Mouse (Mus musculus) left cerebral cortex, postnatal 14 days (tissue): ENCODE measurements around the gene Gm45618. TPM values are rescaled to one million over a fixed set of nuclear protein-coding genes. Genes with fewer than 3 reads are reported as not detected.

Experiments
- DNase-seq, 2 experiments: peaks; one replicate each; pipeline ENCODE4 v3.0.0; 2021 to 2022; ENCODE audit warnings: low spot score in 2 of 2, mixed read lengths in 1 of 2
- intact Hi-C: fragments of 180-260 bp; cut with DNase I; formaldehyde crosslinking; loops from one replicate; pipeline ENCODE4 v1.15.1; 2025
- total RNA-seq, 2 experiments: library from RNA; stranded (reverse); gene quantifications; 2 replicates each; pipeline ENCODE4 v1.2.3; 2021

Gene Gm45618
- total RNA-seq, 2 experiments from 2014 or later: not detected

DNA sequence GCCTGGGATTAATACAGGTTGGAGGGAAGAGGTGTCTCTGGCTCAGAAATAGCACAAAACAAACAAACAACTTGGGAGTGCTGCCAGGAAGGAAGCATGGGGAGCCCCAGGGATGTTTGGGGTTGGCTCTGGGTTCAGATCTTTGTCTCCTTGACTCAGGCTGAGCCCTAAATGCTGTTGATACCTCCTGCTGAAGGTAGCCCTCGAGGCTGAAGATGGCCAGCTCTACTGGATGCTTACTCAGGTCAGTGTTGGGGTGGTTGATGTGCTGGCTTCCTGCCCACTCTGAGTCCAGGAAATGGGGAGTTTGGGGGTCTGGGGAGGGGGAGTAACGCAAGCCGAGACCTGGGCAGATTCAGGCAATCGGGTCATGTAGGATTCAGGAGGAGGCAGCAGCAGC, 23.8 kb downstream of the Gm45618 start:
- intact Hi-C loops: loop anchor here (2.0 kb wide), 2 partner anchors 22 to 80 kb away; no protein-coding TSS in a partner anchor
- DNase-seq: no peak

- peak; percentile 95 for DNase-seq
- intact Hi-C loops: no loop called here
These were observed 25.2 kb downstream of the Gm45618 start, which contains the start of gene Dusp8 for GRCm38 (mm10) chr7:142095183-142095931. Gene Dusp8 (minus strand): TSS chr7:142095843.

GRCm38 (mm10) chr7:142094301-142095143, 26.0 kb downstream of the Gm45618 start:
- DNase-seq: peak; percentile 67 to 75
- intact Hi-C loops: no loop called here

GRCm38 (mm10) chr7:142093696-142094240, 26.8 kb downstream of the Gm45618 start:
- intact Hi-C loops: no loop called here
- no peak for DNase-seq

- intact Hi-C loops: no loop called here
- no peak for DNase-seq
These were observed 27.5 kb downstream of the Gm45618 start for GRCm38 (mm10) chr7:142092991-142093390.

DNA sequence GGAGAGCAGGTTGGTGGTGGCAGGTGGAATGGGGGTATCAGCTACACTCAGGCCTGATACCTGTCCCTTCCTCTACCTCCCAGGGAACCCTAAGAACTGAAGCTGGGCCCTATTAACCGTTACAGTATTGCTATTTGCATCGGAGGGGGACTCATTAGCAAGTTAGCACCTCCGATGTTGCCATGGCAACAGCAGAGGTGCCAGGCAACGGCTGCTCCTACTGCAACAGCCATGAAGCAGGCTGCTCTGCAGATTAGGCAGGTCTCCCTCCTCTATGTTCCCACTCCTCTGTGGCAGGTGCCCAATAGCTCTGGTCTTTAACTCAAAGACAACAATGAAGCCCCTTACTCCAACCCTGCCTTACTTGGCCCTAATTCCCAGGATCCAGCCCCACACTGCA, 28.7 kb downstream of the Gm45618 start:
- intact Hi-C loops: no loop called here
- DNase-seq: peak; percentile 79 to 90

GRCm38 (mm10) chr7:142089648-142090447, 30.7 kb downstream of the Gm45618 start:
- intact Hi-C loops: no loop called here
- DNase-seq: no peak

- peak; percentile 47 to 62 for DNase-seq
These were observed 31.6 kb downstream of the Gm45618 start for GRCm38 (mm10) chr7:142088886-142089285.

GRCm38 (mm10) chr7:142087069-142087652, 33.4 kb downstream of the Gm45618 start:
- intact Hi-C loops: no loop called here
- no peak for DNase-seq

More at GRCm38 (mm10) chr7:142088886-142089285, 31.6 kb downstream of the Gm45618 start:
- intact Hi-C loops: no loop called here

GRCm38 (mm10) chr7:142086159-142086905, 34.2 kb downstream of the Gm45618 start:
- intact Hi-C loops: no loop called here
- DNase-seq: no peak

GRCm38 (mm10) chr7:142084820-142085219, 35.7 kb downstream of the Gm45618 start:
- intact Hi-C loops: no loop called here

DNA sequence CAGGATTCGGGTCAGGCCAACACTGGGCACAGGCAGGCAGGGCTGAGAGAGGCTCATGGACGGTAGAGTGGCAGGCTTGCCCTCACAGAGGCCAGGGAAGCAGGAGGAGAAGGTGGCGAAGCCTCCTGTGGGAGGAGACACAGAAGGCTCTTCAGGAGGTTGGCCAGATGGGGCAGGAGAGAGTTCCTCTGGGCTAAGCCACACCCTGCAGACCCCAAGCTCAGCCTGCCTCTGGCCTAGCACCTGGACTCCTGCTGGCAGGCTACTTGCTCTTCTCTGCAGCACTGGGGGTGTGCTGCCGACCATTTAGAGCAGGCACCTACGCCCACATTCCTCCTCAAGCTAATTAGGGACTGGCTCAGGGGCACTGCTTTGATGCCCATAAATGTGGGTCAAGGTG, 36.1 kb downstream of the Gm45618 start:
- DNase-seq: peak in 1 of 2 experiments; percentile 6
- intact Hi-C loops: no loop called here

More at GRCm38 (mm10) chr7:142084820-142085219, 35.7 kb downstream of the Gm45618 start:
- peak; percentile 47 to 49 for DNase-seq

- intact Hi-C loops: no loop called here
- DNase-seq: peak in 1 of 2 experiments; percentile 50
These were observed 36.8 kb downstream of the Gm45618 start for GRCm38 (mm10) chr7:142083588-142084317.

DNA sequence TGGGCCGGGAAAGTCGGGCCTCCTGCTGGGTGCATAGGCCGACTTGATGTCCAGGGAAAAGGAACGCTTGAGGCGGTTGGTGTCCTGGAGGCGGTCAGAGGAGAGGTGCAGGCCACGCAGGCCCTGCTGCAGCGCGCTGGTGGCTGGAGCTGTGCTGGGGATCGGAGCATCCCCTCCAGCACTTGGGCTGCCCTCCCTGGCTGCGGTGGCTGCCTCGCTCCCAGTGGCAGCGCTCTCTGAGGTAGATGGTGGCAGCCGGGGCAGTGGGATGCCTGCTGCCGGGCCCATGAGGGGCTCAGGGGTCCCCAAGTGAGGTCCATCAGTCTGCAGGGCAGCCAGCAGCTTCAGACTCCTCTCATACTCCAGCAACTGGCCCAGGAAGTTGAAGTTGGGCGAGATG, 37.9 kb downstream of the Gm45618 start:
- intact Hi-C loops: no loop called here
- DNase-seq: peak in 1 of 2 experiments; percentile 6

GRCm38 (mm10) chr7:142082179-142082578, 38.4 kb downstream of the Gm45618 start:
- intact Hi-C loops: no loop called here
- DNase-seq: no peak

GRCm38 (mm10) chr7:142081736-142082135, 38.8 kb downstream of the Gm45618 start:
- intact Hi-C loops: no loop called here
- peak in 1 of 2 experiments; percentile 4 for DNase-seq

GRCm38 (mm10) chr7:142080876-142081275, 39.7 kb downstream of the Gm45618 start:
- DNase-seq: no peak
- intact Hi-C loops: no loop called here
